Mouse (Mus musculus): ENCODE measurements around the gene Rusc2. TPM values are rescaled to one million over a fixed set of nuclear protein-coding genes. Genes with fewer than 3 reads are reported as not detected.

Gene Rusc2
- 69.2 and 82.7 TPM in 2 replicates for polyA plus RNA-seq (2015; fragmentation: Nextera tagmentation; extraction: Ambion mirVana)

DNA sequence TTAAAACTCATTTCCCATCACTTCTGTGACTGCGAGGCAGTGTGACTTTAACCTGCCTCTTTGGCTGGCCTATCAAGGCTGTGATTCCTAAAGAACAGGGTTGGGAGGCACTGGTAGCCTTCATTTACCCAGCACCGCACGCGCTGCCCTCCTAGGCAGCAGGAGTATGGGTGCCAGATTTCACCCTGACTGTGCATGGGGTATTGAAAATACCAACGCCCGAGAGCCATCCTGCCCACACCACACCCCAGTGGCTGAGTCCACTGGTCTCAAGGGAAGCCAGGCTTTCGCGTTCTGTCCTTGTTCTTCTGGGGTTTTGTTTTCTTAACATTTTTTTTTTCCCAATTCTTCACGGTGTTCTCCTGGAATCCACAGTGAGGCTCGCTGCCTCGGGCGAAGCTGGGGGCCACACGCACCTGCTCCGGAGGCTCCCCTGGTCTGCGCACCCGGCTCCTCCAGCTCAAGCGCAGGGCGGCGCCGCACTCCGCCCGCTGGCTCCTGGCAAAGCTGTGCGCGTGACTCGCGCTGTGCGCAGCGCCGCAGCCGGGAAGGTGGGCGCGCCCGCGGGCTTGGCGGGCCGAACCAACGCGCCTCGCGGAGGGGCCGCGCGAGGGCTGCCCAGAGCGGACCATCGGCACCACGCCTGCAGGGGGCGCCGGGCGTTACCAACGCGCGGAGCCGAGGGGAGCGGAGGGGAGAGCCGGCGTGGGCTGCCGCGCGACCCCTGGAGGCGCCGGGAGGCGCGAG, at the start of gene Rusc2:
Gene Rusc2 (plus strand): TSS at position 572 of the 747 bp plus-strand sequence.
- Histone ChIP-seq H3K4me1 (peaks cover 38% of the 10 kb centered on the region), H3K27me3 (replicated peaks) (no peaks in the 10 kb centered on the region), H3K9ac (replicated peaks) (peak within 1 kb of the TSS; percentile 93), H3K4me2 (peak within 1 kb of the TSS; percentile 88), H3K27ac (replicated peaks) (peak within 1 kb of the TSS; percentile 89), H3K9me3 (replicated peaks) (no peaks in the 10 kb centered on the region), H3K36me3 (no peaks in the 10 kb centered on the region), H3K4me3 (replicated peaks) (peak within 1 kb of the TSS; percentile 86)
- ATAC-seq (ENCODE audit: low FRiP score) = peak; percentile 94
- WGBS = under 1% methylated on average over 63 of the region's 63 CpGs

GRCm38 (mm10) chr4:43334771-43335170, 47.0 kb upstream of the Rusc2 start:
- no peak for ATAC-seq (ENCODE audit: low FRiP score)
- H3K9me3 ChIP-seq (replicated peaks) = 0 out of 2 replicates have a peak, but pooled peaks cover 8% of the 10 kb centered on the region
- H3K4me3 ChIP-seq (replicated peaks) = no peak overlapping the region
- H3K27ac ChIP-seq (replicated peaks) = no peak overlapping the region
- WGBS = 63% methylated on average over 2 of the region's 2 CpGs
- H3K36me3 ChIP-seq = no peaks in the 10 kb centered on the region
- no peaks in the 10 kb centered on the region for H3K27me3 ChIP-seq (replicated peaks)
- no peaks in the 10 kb centered on the region for H3K4me1 ChIP-seq
- no peak overlapping the region for H3K4me2 ChIP-seq
- no peak overlapping the region for H3K9ac ChIP-seq (replicated peaks)

- H3K27ac ChIP-seq (replicated peaks) = no peak overlapping the region
- H3K9ac ChIP-seq (replicated peaks) = no peak overlapping the region
- ATAC-seq (ENCODE audit: low FRiP score) = no peak
- H3K4me2 ChIP-seq = no peak overlapping the region
- no peak overlapping the region for H3K4me3 ChIP-seq (replicated peaks)
- H3K36me3 ChIP-seq = no peaks in the 10 kb centered on the region
- no peaks in the 10 kb centered on the region for H3K27me3 ChIP-seq (replicated peaks)
- H3K9me3 ChIP-seq (replicated peaks) = 0 out of 2 replicates have a peak, but pooled peaks cover 8% of the 10 kb centered on the region
- no peaks in the 10 kb centered on the region for H3K4me1 ChIP-seq
These were observed 45.6 kb upstream of the Rusc2 start for GRCm38 (mm10) chr4:43336176-43336575.

- no peaks in the 10 kb centered on the region for H3K27me3 ChIP-seq (replicated peaks)
- H3K4me1 ChIP-seq = no peaks in the 10 kb centered on the region
- no peaks in the 10 kb centered on the region for H3K36me3 ChIP-seq
- 49% methylated on average over 4 of the region's 4 CpGs for WGBS
- no peak overlapping the region for H3K9ac ChIP-seq (replicated peaks)
- 0 out of 2 replicates have a peak, but pooled peaks cover 8% of the 10 kb centered on the region for H3K9me3 ChIP-seq (replicated peaks)
- ATAC-seq (ENCODE audit: low FRiP score) = no peak
- no peak overlapping the region for H3K4me3 ChIP-seq (replicated peaks)
- H3K27ac ChIP-seq (replicated peaks) = no peak overlapping the region
- no peak overlapping the region for H3K4me2 ChIP-seq
These were observed 41.5 kb upstream of the Rusc2 start for GRCm38 (mm10) chr4:43340096-43340804.

DNA sequence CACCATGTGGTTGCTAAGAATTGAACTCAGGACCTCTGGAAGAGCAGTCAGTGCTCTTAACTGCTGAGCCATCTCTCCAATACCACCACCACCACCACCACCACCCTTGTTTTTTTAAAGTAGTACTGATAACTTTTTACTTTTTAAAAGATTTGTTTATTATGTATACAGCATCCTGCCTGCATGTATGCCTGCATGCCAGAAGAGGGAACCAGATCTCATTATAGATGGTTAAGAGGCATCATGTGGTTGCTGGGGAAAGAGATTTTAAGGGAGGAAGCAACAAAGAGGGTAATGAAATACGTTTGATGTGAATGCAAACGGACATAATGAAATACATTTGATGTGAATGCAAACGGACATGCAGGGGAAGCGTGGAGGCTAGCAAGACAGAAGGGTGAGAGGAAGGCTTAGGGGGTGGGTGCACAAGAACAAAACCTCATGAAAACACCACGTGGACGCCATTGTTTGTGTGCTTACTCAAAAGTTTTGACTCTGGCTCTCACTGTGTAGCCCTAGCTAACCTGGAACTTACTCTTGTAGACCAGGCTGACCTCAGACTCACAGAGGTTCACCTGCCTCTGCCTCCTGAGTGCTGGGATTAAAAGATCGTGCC, 40.4 kb upstream of the Rusc2 start:
- H3K27me3 ChIP-seq (replicated peaks) = no peaks in the 10 kb centered on the region
- no peak overlapping the region for H3K27ac ChIP-seq (replicated peaks)
- no peaks in the 10 kb centered on the region for H3K36me3 ChIP-seq
- no peak overlapping the region for H3K9ac ChIP-seq (replicated peaks)
- H3K4me3 ChIP-seq (replicated peaks) = no peak overlapping the region
- no peak overlapping the region for H3K4me2 ChIP-seq
- WGBS = 36% methylated on average over 7 of the region's 7 CpGs
- ATAC-seq (ENCODE audit: low FRiP score) = no peak
- 0 out of 2 replicates have a peak, but pooled peaks cover 3% of the 10 kb centered on the region for H3K9me3 ChIP-seq (replicated peaks)
- no peaks in the 10 kb centered on the region for H3K4me1 ChIP-seq

GRCm38 (mm10) chr4:43342443-43342842, 39.3 kb upstream of the Rusc2 start:
- no peak overlapping the region for H3K9ac ChIP-seq (replicated peaks)
- H3K36me3 ChIP-seq = no peaks in the 10 kb centered on the region
- H3K4me1 ChIP-seq = no peaks in the 10 kb centered on the region
- no peak for ATAC-seq (ENCODE audit: low FRiP score)
- no peak overlapping the region for H3K4me2 ChIP-seq
- H3K27ac ChIP-seq (replicated peaks) = no peak overlapping the region
- no peak overlapping the region for H3K4me3 ChIP-seq (replicated peaks)
- no peaks in the 10 kb centered on the region for H3K27me3 ChIP-seq (replicated peaks)
- H3K9me3 ChIP-seq (replicated peaks) = no peaks in the 10 kb centered on the region
- 87% methylated on average over 10 of the region's 10 CpGs for WGBS

DNA sequence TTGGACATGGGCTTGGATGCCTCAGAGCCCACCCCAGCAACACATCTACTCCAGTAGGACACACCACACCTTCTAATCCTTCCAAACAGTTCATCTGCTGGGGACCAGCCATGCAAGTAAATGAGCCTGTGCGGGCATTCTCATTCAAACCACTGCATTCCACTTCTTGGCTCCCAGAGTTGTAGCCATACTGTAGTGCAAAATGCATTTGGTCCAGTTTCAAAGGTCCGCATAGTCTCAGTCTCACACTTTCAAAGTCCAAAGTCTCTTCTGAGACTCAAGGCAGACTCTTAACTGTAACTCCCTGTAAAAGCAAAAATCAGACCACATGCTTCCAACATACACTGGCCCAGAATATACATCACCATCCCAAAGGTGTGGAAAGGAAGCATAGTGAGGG, 36.8 kb upstream of the Rusc2 start:
- Histone ChIP-seq H3K4me2 (no peak overlapping the region), H3K27me3 (replicated peaks) (no peaks in the 10 kb centered on the region), H3K4me3 (replicated peaks) (no peak overlapping the region), H3K36me3 (no peaks in the 10 kb centered on the region), H3K9me3 (replicated peaks) (no peaks in the 10 kb centered on the region), H3K4me1 (no peaks in the 10 kb centered on the region), H3K27ac (replicated peaks) (no peak overlapping the region), H3K9ac (replicated peaks) (no peak overlapping the region)
- 92% methylated on average over 2 of the region's 2 CpGs for WGBS
- no peak for ATAC-seq (ENCODE audit: low FRiP score)

- 83% methylated on average over 5 of the region's 5 CpGs for WGBS
- no peaks in the 10 kb centered on the region for H3K9me3 ChIP-seq (replicated peaks)
- no peak overlapping the region for H3K4me2 ChIP-seq
- H3K9ac ChIP-seq (replicated peaks) = no peak overlapping the region
- H3K36me3 ChIP-seq = no peaks in the 10 kb centered on the region
- H3K4me1 ChIP-seq = no peaks in the 10 kb centered on the region
- no peak for ATAC-seq (ENCODE audit: low FRiP score)
- no peak overlapping the region for H3K4me3 ChIP-seq (replicated peaks)
- H3K27ac ChIP-seq (replicated peaks) = no peak overlapping the region
- no peaks in the 10 kb centered on the region for H3K27me3 ChIP-seq (replicated peaks)
These were observed 32.6 kb upstream of the Rusc2 start for GRCm38 (mm10) chr4:43349206-43349605.

DNA sequence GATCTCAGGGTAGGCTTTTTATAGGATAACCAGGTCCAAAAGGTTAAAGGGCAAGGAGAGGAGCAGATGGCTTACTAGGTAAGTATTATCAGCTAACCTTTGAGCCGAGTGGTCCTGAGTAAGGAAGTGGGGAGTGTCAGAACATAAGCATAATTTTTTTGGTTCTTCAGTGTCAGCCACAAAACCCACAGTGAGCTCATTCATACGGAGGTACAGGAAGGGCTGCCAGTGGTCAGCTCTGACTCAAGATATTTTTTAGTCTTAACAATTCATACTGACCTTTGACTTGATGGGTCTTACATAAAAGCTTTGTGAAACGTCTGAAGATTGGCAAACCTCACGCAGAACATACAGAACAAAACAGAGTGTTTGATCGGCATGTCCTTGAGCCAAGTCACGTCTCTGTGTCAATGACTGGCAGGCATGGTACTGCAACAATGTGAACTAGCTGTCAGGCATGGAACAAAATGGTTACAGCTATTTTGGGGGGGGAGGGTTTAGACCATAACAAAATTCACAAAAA, 31.7 kb upstream of the Rusc2 start:
- no peak overlapping the region for H3K4me2 ChIP-seq
- no peak overlapping the region for H3K4me3 ChIP-seq (replicated peaks)
- ATAC-seq (ENCODE audit: low FRiP score) = no peak
- no peaks in the 10 kb centered on the region for H3K27me3 ChIP-seq (replicated peaks)
- H3K9me3 ChIP-seq (replicated peaks) = no peaks in the 10 kb centered on the region
- no peak overlapping the region for H3K9ac ChIP-seq (replicated peaks)
- 82% methylated on average over 6 of the region's 6 CpGs for WGBS
- H3K36me3 ChIP-seq = no peaks in the 10 kb centered on the region
- H3K27ac ChIP-seq (replicated peaks) = no peak overlapping the region
- H3K4me1 ChIP-seq = no peaks in the 10 kb centered on the region

- 85% methylated on average over 6 of the region's 6 CpGs for WGBS
- no peaks in the 10 kb centered on the region for H3K4me1 ChIP-seq
- no peak for ATAC-seq (ENCODE audit: low FRiP score)
- no peaks in the 10 kb centered on the region for H3K9me3 ChIP-seq (replicated peaks)
- H3K4me3 ChIP-seq (replicated peaks) = no peak overlapping the region
- no peak overlapping the region for H3K9ac ChIP-seq (replicated peaks)
- no peaks in the 10 kb centered on the region for H3K27me3 ChIP-seq (replicated peaks)
- no peak overlapping the region for H3K27ac ChIP-seq (replicated peaks)
- H3K36me3 ChIP-seq = no peaks in the 10 kb centered on the region
- H3K4me2 ChIP-seq = no peak overlapping the region
These were observed 28.1 kb upstream of the Rusc2 start for GRCm38 (mm10) chr4:43353662-43354061.

- Histone ChIP-seq H3K9me3 (replicated peaks) (no peaks in the 10 kb centered on the region), H3K4me2 (no peak overlapping the region), H3K9ac (replicated peaks) (no peak overlapping the region), H3K4me3 (replicated peaks) (no peak overlapping the region), H3K27ac (replicated peaks) (no peak overlapping the region), H3K27me3 (replicated peaks) (no peaks in the 10 kb centered on the region), H3K36me3 (no peaks in the 10 kb centered on the region), H3K4me1 (no peaks in the 10 kb centered on the region)
- 90% methylated on average over 11 of the region's 11 CpGs for WGBS
- ATAC-seq (ENCODE audit: low FRiP score) = no peak
These were observed 16.7 kb upstream of the Rusc2 start for GRCm38 (mm10) chr4:43364914-43365560.
